Mouse (Mus musculus): Measurements from ENCODE around the gene Gm6760. TPM values are rescaled to one million over a fixed set of nuclear protein-coding genes. Genes with fewer than 3 reads are reported as not detected.

Gm6760 gene
- not detected for polyA plus RNA-seq (2017; shearing (Covaris generic))

DNA sequence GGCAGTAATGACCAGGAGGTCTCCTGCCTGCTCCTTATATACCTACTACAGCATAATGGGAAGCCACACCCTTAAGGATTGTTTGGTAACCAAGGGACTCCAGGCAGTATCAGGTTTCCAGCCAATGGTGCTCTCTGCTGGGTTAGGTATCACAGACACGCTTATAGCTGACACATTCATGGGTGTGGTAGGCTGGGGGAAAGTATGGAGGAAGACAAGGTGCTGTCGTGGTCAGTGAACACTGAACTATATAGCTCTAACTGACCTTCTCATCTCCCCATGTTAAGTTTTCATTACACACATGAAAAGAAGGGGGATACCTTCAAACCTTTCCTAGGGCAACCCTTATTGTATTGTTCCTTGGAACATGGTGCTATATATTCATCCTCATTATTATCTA lies at the start of gene Gm6760:
Gm6760 (minus strand) TSS at position 101 of the 400 bp plus-strand sequence.

DNA sequence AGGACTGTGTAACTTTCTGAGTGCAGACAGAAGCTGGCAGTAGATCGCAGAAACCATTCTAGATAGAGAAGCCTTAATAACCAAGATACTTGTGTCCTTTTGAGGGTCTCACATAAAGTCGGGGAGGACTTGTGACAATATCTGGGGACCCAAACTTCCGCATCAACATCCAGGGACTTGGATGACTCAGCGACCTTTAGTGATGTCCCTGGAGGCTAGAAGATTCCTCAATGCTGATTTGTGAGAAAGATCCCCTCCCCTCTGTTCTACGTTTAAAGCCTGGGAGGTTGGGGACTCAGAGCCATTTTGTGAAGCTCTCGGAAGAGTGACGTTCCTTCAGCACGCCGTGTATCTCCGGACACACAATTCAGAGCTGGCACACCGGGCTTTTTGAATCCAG lies 21.2 kb upstream of the Gm6760 start, which contains the start of gene 3830417A13Rik:
3830417A13Rik (plus strand) TSS at position 301 of the 400 bp plus-strand sequence.

Other genes with a start within 250 kb of the Gm6760 start
- gene 3830417A13Rik, start 21.4 kb upstream of the Gm6760 start, polyA plus RNA-seq (2017; shearing (Covaris generic)): not detected
- not detected for gene Slitrk4, start 124.8 kb upstream of the Gm6760 start, polyA plus RNA-seq (2017; shearing (Covaris generic))

Data from inflammation-experienced regulatory T-cells, adult 16 weeks (primary cell).